Mouse (Mus musculus): ENCODE data around the gene Acacb. TPM values are rescaled to one million over a fixed set of nuclear protein-coding genes. Genes with fewer than 3 reads are reported as not detected.
A peak's percentile ranks its signal among the peaks of the same experiment; 100 is the strongest.

The Acacb gene
- 1 to 10 TPM; 2.8 to 6.2 TPM for total RNA-seq (2021)
- long read RNA-seq, experiment 1, partial matches to known transcripts, result 0 of 1 reads
- long read RNA-seq, experiment 1, other reads (novel, unspliced or antisense), result 1 of 1 reads
- long read RNA-seq, experiment 2, result 0 reads

DNA sequence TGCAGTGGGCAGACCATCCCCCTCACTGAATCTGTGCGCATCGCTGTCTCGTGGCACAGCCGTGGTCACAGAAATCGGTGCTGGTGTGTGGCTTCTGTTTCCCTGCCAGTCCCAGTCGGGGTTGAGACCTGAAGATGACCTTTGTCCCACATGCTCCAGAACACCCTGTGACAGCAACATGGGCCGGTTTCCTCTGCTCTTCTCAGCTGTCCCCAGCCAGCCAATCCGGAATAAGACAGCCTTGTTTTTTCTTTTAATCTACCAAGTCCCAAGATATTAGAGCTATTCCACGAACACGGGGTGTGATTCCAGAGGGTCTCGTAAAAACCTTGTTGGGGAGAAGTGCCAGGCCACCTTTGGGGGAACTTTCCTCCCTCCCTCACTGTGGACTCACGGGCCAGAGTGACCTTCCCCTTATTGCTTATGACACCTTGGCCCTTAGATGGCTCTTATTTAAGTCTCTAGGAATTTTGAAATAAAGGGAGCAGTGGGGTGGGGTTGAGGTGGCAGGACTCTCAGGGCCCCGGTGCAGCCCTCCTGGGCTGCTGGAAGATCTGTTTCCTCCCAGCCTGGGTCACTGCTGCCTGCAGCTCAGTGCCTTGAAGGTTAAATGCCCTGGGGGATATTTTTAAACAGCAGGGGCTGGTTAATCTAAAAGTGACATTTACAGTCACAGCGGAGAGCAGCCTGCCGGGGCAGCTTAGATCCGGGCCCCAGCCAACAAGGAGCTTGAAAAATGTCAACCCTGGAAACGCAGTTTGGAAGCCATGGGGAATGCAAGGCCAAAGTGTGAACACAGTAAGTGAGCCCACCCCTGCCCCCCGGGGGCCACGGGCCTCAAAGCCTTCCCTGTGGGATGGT lies at the start of gene Acacb:
Gene Acacb (plus strand): TSS at position 508 of the 861 bp plus-strand sequence.
- no peak for DNase-seq (ENCODE audit: low spot score in 2 of 2)

DNA sequence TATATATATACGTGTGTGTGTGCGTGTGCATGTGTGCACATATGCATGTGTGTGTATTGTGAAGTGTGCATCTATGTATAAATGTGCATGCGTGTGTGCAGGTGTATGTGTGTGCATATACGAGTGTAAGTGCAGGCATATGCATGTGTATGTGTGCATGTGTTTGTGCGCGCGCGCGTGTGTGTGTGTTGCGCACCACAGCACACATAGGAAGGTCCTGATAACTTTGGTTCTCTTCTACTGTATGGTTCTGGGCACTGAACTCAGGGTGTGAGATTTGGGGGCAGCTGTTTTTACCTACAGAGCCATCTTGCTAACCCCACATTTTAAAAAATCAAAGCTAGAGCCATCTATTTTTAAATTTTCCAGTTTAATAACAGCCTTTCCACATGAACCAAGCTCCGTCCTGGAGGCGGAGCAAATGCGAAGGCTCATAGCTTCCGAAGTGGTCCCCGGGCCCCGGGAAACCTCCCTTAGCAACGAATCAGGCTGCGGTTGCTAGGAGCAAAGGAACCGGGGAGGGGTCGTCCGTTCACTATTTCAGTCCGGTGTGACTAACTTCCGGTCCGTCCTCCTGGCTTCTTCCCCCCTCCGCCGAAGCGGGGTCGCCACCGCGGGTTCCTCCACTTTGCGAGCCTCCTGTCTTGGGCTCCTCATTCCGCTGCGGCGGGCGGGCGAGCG lies 46.5 kb upstream of the Acacb start:
- DNase-seq (ENCODE audit: low spot score in 2 of 2), result peak; percentile 92 to 93

GRCm38 (mm10) chr5:114100390-114101099 lies 45.8 kb upstream of the Acacb start:
- peak in 1 of 2 experiments; percentile 30 for DNase-seq (ENCODE audit: low spot score in 2 of 2)

DNA sequence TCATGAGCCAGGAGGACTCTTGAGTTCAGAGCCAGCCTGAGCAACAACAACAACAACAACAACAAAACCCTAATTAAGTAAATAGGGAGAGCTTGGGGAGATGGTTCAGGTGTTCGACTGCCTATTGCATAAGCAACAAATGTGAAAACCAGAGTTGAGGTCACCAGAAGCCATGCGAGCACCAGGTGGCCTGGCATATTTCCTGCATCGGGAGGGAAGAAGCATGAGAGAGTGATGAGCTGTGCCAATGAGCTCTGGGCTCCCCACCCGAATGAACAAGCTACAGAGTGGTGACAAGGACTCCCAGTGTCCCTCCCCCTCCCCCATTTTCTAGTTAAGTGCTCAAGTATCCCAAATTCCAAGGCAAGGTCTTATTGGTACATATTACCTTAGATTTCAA lies 44.5 kb upstream of the Acacb start:
- DNase-seq (ENCODE audit: low spot score in 2 of 2), result no peak

DNA sequence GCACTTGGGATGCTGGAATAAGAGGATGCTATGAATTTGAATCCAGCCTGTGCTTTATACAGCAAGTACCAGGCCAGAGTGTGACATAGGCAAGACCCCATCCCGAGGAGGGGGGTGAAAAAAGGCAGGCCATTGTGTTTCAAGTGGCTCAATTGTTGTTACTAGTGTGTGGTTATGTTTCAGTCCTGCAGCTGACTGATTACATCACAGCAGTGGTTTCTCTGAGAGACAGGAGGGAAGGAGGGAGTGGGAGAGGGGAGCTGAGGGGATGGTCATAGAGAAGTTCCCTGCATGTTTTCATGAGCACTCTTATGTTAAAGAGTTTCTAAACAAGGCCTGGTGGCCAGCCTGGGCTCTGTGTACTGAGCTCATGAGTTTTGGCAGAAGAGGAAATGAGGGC lies 43.5 kb upstream of the Acacb start:
- no peak for DNase-seq (ENCODE audit: low spot score in 2 of 2)

GRCm38 (mm10) chr5:114106391-114106935 lies 39.9 kb upstream of the Acacb start:
- no peak for DNase-seq (ENCODE audit: low spot score in 2 of 2)

GRCm38 (mm10) chr5:114113334-114113733 lies 33.0 kb upstream of the Acacb start:
- DNase-seq (ENCODE audit: low spot score in 2 of 2), result no peak

DNA sequence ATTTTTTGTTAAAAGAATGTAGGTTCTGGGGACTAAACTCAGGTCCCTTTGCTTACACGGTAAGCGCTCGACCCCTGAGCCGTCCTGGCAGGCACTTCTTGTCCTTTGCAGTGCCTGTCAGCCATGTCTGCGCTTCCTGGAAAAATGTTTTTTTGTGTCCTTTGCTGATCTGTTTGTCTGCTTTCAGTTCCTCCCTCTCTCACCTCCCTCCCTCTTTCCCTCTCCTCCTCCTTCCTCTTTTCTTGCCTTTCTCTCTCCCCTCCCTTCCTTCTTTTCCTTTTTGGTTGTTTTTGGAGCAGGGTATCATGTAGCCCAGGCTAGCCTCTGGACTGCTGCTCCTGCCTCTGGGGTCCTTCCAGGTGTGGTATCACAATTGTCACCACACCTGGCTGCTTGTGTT lies 31.3 kb upstream of the Acacb start:
- DNase-seq (ENCODE audit: low spot score in 2 of 2), result no peak

GRCm38 (mm10) chr5:114116586-114116985 lies 29.7 kb upstream of the Acacb start:
- no peak for DNase-seq (ENCODE audit: low spot score in 2 of 2)

- DNase-seq (ENCODE audit: low spot score in 2 of 2), result peak in 1 of 2 experiments; percentile 22
Measured at GRCm38 (mm10) chr5:114119806-114120205, 26.5 kb upstream of the Acacb start.

DNA sequence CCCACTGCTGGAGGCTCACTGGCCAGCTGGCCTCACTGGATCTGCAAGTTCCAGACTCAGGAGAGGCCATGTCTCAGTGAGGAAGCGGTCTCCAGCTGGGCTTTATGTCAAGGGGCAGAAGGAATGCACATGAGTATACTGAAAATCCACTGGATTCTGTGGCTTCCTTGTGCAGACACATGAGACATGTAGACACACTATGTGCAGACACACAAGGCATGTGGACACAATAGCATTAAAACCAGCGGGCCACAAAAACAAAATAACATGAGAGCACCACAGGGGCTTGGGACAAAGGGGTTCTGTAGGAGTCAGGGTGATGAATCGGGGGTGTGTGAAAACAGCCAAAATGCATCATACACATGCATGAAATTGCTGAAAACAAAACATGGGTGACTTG lies 20.3 kb upstream of the Acacb start:
- no peak for DNase-seq (ENCODE audit: low spot score in 2 of 2)

DNA sequence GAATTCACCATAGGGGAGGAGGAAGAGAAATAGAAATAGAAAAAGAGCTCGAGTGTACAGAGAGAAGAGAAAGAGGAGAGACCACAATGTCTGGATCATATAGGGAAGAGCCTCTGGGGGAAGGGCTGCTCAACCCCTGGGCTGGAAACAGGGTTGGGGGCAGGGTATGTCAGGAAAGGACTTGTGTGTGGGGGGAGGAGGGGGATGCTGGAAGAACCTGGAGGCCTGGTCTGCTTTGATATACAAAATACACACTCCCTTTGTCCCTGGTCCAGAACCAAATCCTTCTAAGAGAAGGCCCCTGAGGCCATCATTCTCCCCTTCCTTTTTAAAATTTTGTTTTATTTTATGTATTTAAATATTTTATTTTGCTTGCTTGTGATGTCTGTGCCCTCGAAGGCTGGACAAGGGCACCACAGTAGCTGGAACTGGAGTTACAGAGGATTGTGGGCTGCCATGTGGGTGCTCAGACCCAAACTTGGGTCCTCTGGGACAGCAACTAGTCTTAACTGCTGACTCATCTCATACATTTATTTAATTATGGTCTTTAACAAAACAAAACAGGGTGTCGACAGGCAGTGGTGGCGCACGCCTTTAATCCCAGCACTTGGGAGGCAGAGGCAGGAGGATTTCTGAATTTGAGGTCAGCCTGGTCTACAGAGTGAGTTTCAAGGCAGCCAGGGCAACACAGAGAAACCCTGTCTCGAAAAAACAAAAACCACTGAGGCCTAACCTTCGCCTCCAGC lies 19.7 kb upstream of the Acacb start:
- DNase-seq (ENCODE audit: low spot score in 2 of 2), result no peak

- DNase-seq (ENCODE audit: low spot score in 2 of 2), result peak; percentile 73
Measured at GRCm38 (mm10) chr5:114127374-114128349, 18.7 kb upstream of the Acacb start, which contains the start of gene Alkbh2. Gene Alkbh2, minus strand, starts transcription at chr5:114128218.

DNA sequence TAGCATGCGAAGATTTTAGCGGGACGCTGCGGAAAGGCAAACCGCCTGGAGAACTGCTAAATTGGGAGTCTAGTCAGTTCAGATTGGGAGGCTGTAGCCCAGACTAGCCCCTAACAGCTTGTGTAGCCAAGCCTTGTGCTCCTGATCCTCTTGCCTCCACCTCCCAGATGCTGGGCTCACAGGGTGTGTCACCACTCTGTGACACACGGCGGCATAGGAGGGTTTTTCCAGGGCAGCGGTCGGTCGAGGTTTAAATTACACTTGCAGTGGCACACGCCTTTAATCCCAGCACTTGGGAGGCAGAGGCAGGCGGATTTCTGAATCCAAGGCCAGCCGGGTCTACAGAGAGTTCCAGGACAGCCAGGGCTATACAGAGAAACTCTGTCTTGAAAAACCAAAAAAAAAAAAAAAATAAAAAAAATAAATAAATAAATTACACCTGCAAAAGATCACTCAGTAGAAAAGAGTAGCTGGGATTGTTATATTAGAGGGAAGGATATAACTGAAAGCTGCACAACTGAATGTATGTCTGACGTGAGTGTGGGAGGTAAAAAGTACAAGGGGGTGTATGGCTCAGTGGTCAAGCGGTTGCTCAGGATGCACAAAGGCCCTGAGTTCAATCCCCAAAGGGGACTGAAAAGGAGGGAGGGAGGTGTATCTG lies 16.7 kb upstream of the Acacb start:
- DNase-seq (ENCODE audit: low spot score in 2 of 2), result no peak

GRCm38 (mm10) chr5:114130211-114130605 lies 16.1 kb upstream of the Acacb start, which contains the start of gene Ung:
Gene Ung, plus strand, starts transcription at chr5:114130386.
- no peak for DNase-seq (ENCODE audit: low spot score in 2 of 2)

DNA sequence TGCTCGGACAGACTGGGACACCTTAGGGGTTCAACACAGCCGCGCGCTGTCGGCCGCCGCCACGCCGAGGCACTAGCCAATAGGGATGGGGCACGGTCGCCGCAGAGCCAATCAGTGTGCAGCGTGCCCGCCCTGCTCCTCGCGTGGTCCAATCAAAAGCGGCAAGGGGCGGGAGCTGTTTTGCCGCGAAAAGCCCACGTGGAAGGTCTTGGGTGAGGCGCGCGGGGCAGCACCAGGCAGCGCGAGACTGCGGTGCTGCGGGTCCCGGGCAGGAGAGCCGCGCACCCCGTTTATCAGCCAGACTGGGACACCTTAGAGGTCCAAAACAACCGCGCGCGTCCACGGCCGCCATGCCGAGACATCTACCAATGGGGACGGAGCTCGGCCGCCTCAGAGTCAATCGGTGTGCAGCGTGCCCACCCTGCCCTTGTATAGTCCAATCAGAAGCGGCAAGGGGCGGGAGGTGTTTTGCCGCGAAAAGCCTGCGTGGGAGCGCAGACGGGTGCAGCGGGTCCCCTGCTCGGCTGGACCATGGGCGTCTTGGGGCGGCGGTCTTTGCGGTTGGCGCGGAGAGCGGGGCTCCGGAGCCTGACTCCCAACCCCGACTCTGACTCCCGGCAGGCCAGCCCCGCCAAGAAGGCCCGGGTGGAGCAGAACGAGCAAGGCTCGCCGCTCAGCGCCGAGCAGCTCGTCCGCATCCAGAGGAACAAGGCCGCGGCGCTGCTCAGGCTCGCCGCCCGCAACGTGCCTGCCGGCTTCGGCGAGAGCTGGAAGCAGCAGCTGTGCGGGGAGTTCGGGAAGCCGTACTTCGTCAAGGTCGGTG lies 15.4 kb upstream of the Acacb start:
- DNase-seq (ENCODE audit: low spot score in 2 of 2), result peak; percentile 91 to 93

DNA sequence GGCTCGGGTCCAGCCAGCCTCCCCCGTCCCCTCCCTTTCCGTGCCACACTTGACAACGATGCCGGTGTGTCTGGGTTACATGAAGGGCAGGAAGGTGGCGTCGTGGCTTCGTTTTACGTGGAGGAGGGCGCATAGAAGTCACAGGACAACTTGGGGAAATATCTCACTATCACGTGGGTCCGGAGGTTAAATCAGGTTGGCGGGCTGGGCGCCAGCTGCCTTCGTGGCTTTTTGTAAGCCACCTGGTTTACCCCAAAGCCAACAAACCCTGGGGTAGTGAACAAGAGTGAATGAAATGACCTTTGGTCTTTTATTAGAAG lies 14.9 kb upstream of the Acacb start:
- no peak for DNase-seq (ENCODE audit: low spot score in 2 of 2)

DNA sequence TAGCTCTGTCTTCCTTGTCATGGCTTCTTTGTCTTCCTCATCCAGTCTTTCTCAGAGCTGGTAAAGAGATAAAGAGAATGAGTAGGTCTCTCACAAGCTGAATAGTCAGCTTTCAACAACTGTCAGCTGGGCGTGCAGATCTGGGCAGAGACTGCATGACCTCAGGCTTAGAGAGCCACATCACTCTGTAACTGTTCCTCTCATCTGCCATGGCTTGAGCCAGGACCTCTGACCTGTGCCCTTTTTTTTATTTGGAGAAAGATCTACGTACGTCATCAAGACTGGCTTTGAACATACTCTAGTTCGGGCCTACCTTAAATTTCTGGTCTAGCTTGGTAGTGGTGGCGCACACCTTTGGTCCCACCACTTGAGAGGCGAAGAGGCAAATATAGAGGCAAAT lies 13.5 kb upstream of the Acacb start:
- DNase-seq (ENCODE audit: low spot score in 2 of 2), result no peak
